Mouse (Mus musculus): ENCODE measurements around the gene Hyls1. TPM values are rescaled to one million over a fixed set of nuclear protein-coding genes. Genes with fewer than 3 reads are reported as not detected.

Hyls1 gene
- polyA plus RNA-seq, 1 experiment = 5.8 TPM

DNA sequence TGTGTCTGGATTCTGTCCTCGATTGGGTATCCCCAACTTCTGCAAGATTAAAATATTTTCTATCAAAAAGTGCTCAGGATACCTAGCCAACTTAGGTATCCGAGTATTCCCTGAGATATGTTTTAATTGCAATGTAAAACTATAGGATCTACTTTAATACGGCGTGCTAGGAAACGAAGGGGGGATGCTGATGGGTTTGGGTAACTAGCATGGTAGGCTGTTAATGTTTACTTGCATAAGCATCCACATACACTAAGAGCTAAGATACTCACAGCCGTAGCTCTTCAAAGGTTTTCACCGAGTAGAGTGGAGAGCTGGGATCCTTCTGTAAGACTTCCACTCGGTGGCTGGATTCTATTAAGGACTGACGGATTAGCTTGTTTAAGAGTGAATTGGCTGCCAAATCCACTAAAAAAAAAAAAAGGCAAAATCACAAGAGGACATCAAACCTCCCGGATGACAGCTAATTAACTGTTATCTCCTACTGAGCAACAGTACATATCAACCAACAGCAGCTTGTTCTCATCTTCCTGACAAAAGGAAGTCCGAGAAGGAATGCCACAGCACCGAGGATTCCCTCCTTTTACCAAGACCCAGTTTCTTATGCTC, 13.6 kb downstream of the Hyls1 start:
- peaks cover 17% of the 10 kb centered on the region for H3K36me3 ChIP-seq (ENCODE audit: control insufficient read depth, insufficient read depth)
- H3K27me3 ChIP-seq (ENCODE audit: control insufficient read depth, insufficient read depth, insufficient read length) = peaks cover 44% of the 10 kb centered on the region
- TF ChIP-seq MYOG (IDR thresholded peaks at IDR 0.05; ENCODE audit: control insufficient read depth, extremely low read depth, insufficient read length) (no peak), CTCF (IDR thresholded peaks at IDR 0.05; ENCODE audit: control insufficient read depth, insufficient read depth, insufficient read length) (no peak), MAX (IDR thresholded peaks at IDR 0.05) (no peak), MYOD1 (IDR thresholded peaks at IDR 0.05; ENCODE audit: control insufficient read depth, insufficient read length, low read depth) (no peak), FOSL1 (IDR thresholded peaks at IDR 0.05; ENCODE audit: insufficient read depth, low read length, poor library complexity, severe bottlenecking) (no peak), CEBPB (IDR thresholded peaks at IDR 0.05; ENCODE audit: low read depth) (no peak), USF1 (IDR thresholded peaks at IDR 0.05; ENCODE audit: low read depth) (no peak)
- peaks cover 22% of the 10 kb centered on the region for H3K79me2 ChIP-seq (ENCODE audit: control insufficient read depth, insufficient read depth)
- H3K79me3 ChIP-seq (ENCODE audit: low read depth) = peaks cover 20% of the 10 kb centered on the region
- H3ac ChIP-seq (ENCODE audit: control insufficient read depth, insufficient read length, low read depth) = no peak overlapping the region
- H3K4me3 ChIP-seq (ENCODE audit: insufficient read depth, poor library complexity, severe bottlenecking) = no peak overlapping the region

DNA sequence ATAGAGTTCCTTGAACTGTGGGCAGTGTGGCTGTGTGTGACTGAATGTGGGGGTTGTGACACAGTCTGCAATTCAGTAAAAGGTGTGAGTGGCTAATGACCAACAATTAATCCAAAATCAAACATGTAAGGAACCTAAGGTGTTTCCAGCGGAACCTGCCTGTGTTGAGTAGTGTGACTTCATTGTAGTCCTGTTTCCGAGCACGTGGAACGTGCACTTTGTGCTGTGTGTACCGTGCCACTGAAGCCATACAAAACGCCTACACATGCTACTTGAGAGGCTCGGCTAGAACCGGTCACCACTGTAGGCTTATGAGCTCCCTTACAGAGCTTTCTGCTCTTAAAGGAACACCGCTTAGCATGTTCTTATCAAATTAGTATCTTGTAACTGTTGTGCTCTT, 21.7 kb downstream of the Hyls1 start:
- no peaks in the 10 kb centered on the region for H3K79me3 ChIP-seq (ENCODE audit: low read depth)
- no peak overlapping the region for H3ac ChIP-seq (ENCODE audit: control insufficient read depth, insufficient read length, low read depth)
- TF ChIP-seq FOSL1 (IDR thresholded peaks at IDR 0.05; ENCODE audit: insufficient read depth, low read length, poor library complexity, severe bottlenecking) (no peak), CTCF (IDR thresholded peaks at IDR 0.05; ENCODE audit: control insufficient read depth, insufficient read depth, insufficient read length) (no peak), CEBPB (IDR thresholded peaks at IDR 0.05; ENCODE audit: low read depth) (no peak), USF1 (IDR thresholded peaks at IDR 0.05; ENCODE audit: low read depth) (no peak), MYOD1 (IDR thresholded peaks at IDR 0.05; ENCODE audit: control insufficient read depth, insufficient read length, low read depth) (no peak), MYOG (IDR thresholded peaks at IDR 0.05; ENCODE audit: control insufficient read depth, extremely low read depth, insufficient read length) (no peak), MAX (IDR thresholded peaks at IDR 0.05) (no peak)
- no peaks in the 10 kb centered on the region for H3K79me2 ChIP-seq (ENCODE audit: control insufficient read depth, insufficient read depth)
- H3K4me3 ChIP-seq (ENCODE audit: insufficient read depth, poor library complexity, severe bottlenecking) = no peak overlapping the region
- H3K36me3 ChIP-seq (ENCODE audit: control insufficient read depth, insufficient read depth) = no peaks in the 10 kb centered on the region
- peaks cover 18% of the 10 kb centered on the region for H3K27me3 ChIP-seq (ENCODE audit: control insufficient read depth, insufficient read depth, insufficient read length)

DNA sequence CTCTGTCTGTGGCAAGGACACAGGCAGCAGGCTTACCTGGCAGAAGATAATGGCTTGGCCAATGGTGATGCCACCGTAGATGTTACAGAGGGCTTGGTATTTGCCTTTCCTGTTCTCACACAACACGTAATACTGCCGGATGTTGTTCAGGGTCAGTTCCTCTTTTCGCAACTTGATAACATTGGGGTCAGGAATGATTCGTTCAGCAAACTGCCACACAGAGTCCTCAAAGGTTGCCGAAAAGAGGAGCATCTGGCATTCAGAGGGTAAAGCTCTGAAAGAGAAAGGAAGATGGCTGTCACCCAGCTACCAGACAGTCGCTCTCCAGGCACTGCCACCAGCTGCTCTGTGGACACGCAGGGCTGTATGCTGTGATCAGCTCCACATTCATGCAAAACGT, 23.5 kb downstream of the Hyls1 start:
- H3K27me3 ChIP-seq (ENCODE audit: control insufficient read depth, insufficient read depth, insufficient read length) = peaks cover 4% of the 10 kb centered on the region
- no peak overlapping the region for H3K4me3 ChIP-seq (ENCODE audit: insufficient read depth, poor library complexity, severe bottlenecking)
- H3K79me2 ChIP-seq (ENCODE audit: control insufficient read depth, insufficient read depth) = no peaks in the 10 kb centered on the region
- H3K79me3 ChIP-seq (ENCODE audit: low read depth) = no peaks in the 10 kb centered on the region
- H3ac ChIP-seq (ENCODE audit: control insufficient read depth, insufficient read length, low read depth) = no peak overlapping the region
- H3K36me3 ChIP-seq (ENCODE audit: control insufficient read depth, insufficient read depth) = no peaks in the 10 kb centered on the region
- TF ChIP-seq CTCF (IDR thresholded peaks at IDR 0.05; ENCODE audit: control insufficient read depth, insufficient read depth, insufficient read length) (no peak), USF1 (IDR thresholded peaks at IDR 0.05; ENCODE audit: low read depth) (no peak), MYOG (IDR thresholded peaks at IDR 0.05; ENCODE audit: control insufficient read depth, extremely low read depth, insufficient read length) (no peak), FOSL1 (IDR thresholded peaks at IDR 0.05; ENCODE audit: insufficient read depth, low read length, poor library complexity, severe bottlenecking) (no peak), MYOD1 (IDR thresholded peaks at IDR 0.05; ENCODE audit: control insufficient read depth, insufficient read length, low read depth) (no peak), CEBPB (IDR thresholded peaks at IDR 0.05; ENCODE audit: low read depth) (no peak), MAX (IDR thresholded peaks at IDR 0.05) (no peak)

DNA sequence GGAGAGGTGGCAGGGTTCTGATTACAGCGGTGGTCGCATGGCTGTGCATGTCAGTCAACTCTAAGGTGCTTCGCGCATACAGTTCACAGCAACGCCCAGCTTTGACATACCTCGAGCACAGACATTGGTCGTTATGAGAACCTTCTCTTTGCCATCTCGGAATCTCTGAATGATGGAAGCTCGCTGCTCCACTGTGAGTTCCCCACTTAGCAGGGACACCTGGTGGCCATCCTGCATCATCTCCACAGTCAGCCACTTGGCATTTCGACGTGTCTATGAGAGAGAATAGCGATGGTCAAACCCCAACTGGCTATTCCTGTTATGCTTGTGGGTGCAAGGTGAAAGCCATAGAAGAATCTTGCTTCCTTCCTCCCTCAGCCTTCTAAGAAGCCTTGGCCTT, 24.5 kb downstream of the Hyls1 start:
- Histone ChIP-seq H3K79me3 (ENCODE audit: low read depth) (no peaks in the 10 kb centered on the region), H3ac (ENCODE audit: control insufficient read depth, insufficient read length, low read depth) (no peak overlapping the region), H3K36me3 (ENCODE audit: control insufficient read depth, insufficient read depth) (no peaks in the 10 kb centered on the region), H3K27me3 (ENCODE audit: control insufficient read depth, insufficient read depth, insufficient read length) (no peaks in the 10 kb centered on the region), H3K4me3 (ENCODE audit: insufficient read depth, poor library complexity, severe bottlenecking) (no peak overlapping the region), H3K79me2 (ENCODE audit: control insufficient read depth, insufficient read depth) (no peaks in the 10 kb centered on the region)
- TF ChIP-seq FOSL1 (IDR thresholded peaks at IDR 0.05; ENCODE audit: insufficient read depth, low read length, poor library complexity, severe bottlenecking) (no peak), MYOG (IDR thresholded peaks at IDR 0.05; ENCODE audit: control insufficient read depth, extremely low read depth, insufficient read length) (no peak), CTCF (IDR thresholded peaks at IDR 0.05; ENCODE audit: control insufficient read depth, insufficient read depth, insufficient read length) (no peak), CEBPB (IDR thresholded peaks at IDR 0.05; ENCODE audit: low read depth) (no peak), MYOD1 (IDR thresholded peaks at IDR 0.05; ENCODE audit: control insufficient read depth, insufficient read length, low read depth) (no peak), USF1 (IDR thresholded peaks at IDR 0.05; ENCODE audit: low read depth) (no peak), MAX (IDR thresholded peaks at IDR 0.05) (no peak)

DNA sequence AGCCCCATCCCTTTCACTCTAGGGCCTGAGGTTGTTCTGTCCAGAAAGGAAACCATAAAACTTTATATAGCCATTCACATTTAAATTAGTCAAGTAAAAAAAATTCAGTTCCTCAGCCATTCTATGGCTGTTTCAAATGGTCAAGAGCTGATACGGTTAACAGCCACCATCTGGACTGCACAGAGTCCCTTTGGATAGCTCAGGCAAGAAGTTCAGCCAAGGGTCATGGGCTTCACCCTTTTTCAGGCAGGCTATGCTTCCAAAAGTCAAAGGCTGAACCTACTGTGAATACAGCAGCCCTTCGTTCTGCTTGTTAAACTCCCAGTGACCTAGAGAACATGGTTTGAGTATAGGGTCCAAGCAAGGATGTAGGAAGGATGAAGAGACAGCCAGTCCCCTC, 25.5 kb downstream of the Hyls1 start:
- Histone ChIP-seq H3K4me3 (ENCODE audit: insufficient read depth, poor library complexity, severe bottlenecking) (no peak overlapping the region), H3K79me2 (ENCODE audit: control insufficient read depth, insufficient read depth) (no peaks in the 10 kb centered on the region), H3K79me3 (ENCODE audit: low read depth) (no peaks in the 10 kb centered on the region), H3K36me3 (ENCODE audit: control insufficient read depth, insufficient read depth) (no peaks in the 10 kb centered on the region), H3ac (ENCODE audit: control insufficient read depth, insufficient read length, low read depth) (no peak overlapping the region), H3K27me3 (ENCODE audit: control insufficient read depth, insufficient read depth, insufficient read length) (no peaks in the 10 kb centered on the region)
- TF ChIP-seq MAX (IDR thresholded peaks at IDR 0.05) (no peak), FOSL1 (IDR thresholded peaks at IDR 0.05; ENCODE audit: insufficient read depth, low read length, poor library complexity, severe bottlenecking) (no peak), MYOD1 (IDR thresholded peaks at IDR 0.05; ENCODE audit: control insufficient read depth, insufficient read length, low read depth) (no peak), MYOG (IDR thresholded peaks at IDR 0.05; ENCODE audit: control insufficient read depth, extremely low read depth, insufficient read length) (no peak), CTCF (IDR thresholded peaks at IDR 0.05; ENCODE audit: control insufficient read depth, insufficient read depth, insufficient read length) (no peak), CEBPB (IDR thresholded peaks at IDR 0.05; ENCODE audit: low read depth) (no peak), USF1 (IDR thresholded peaks at IDR 0.05; ENCODE audit: low read depth) (no peak)
